Mouse (Mus musculus) subcutaneous adipose tissue, adult 2 months (tissue): ENCODE data around the gene Cep295nl. TPM values are rescaled to one million over a fixed set of nuclear protein-coding genes. Genes with fewer than 3 reads are reported as not detected.

ENCODE experiments used
- polyA plus RNA-seq: library from polyadenylated mRNA; depleted of rRNA; stranded (reverse); fragments of >200 nt; gene quantifications from 2 replicates; pipeline ENCODE4 v1.2.3, GENCODE M21; 2012; ENCODE audit warnings: low replicate concordance; rRNA removed

Gene Cep295nl
- 0.33 and 0.35 TPM in 2 replicates for polyA plus RNA-seq

DNA sequence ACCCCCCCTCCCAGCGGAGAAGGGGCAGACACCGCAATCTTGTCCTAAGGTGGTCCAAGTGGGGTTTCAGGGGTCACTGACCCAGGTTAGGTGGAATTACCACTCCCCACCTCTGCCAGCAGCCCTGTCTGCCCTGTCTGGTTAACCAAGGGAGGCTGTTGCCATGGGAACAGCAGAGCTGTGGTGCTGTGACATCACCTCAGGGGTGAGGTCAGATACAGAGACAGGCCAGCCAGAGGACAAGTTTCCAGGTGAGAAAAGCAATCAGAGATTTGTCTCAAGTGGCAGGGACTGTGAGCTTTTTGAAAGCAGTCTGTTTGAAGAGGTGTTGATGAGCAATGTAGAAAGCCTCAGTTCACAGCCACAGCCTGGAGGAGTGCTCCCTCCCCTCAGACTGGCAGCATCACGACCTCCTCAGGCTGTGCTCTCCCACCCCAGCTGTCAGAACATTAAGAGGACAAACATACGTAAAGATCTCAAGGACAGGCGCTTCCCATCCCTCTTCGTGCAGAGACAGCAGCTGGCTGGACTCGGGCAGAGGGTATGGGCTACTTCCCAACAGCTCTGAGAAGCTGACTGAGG is at the start of gene Cep295nl:
Gene Cep295nl, minus strand, starts transcription at position 101 of the 582 bp plus-strand sequence.

DNA sequence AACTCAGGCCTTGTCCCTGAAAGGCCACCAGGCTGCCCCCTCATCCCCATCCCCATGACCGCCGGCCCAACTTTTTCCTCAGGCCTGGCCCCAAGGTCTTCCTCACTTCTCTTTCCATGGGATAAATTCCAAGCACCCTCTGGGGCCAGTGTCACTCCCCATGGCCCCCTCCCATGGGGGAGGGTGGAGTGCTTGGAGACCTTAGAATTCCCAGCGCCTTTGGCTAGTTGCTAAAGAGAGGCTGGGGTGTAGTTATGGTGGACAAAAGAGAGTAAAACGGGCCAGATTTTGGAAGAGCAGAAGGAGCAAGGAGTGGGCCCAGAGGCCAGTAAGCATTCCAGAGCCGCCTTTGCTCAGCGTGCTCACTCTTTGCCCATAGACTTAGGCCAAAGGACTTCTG is 13.3 kb upstream of the Cep295nl start, which contains the start of gene Timp2:
Gene Timp2, minus strand, starts transcription at position 101 of the 400 bp plus-strand sequence.

DNA sequence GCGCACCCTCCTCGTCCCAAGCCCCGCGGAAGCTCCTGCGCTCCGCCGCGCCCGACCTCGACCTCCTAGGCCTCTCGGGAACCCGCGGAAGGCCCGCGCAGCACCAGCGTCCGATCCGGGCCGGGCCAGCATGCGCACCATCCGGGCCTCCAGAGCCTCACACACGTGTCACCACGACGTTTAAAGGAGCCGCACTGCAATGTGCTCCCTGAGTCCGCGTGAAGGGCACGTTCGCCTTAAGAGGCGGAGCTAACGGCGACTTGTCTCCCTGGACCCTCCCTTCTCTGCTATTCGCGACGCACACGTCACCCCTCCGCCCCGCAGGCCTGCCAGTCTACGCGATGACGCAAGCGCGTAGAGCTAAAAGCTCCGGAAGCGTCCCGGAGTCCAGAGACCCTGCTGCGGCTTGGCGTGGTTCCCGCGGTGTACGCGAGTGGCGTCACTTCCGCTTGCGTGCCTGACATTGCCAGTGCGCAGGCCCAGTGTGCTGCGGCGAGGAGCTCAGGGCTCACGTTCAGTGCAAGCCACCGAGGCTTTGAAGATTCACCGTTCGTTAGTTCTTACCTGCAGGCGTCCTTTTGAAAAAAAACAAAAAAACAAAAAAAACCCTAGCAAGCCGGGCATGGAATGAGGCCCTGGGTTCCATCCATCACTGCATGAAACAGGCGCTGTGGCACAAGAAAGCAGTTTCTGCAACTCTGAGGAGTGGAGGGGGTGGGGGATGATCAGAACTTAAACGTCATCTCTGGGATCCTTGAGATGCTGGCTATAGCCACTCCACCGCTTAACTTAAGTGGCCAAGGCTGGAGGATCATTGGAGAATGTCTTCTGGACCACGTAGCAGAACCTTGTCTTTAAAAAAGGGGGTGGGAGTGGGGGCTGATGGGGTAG is 52.1 kb downstream of the Cep295nl start, which contains the start of gene Usp36:
Gene Usp36, minus strand, starts transcription at position 246 of the 891 bp plus-strand sequence.

Other genes starting within 250 kb of the Cep295nl start
- 0.13 and 0.14 TPM in 2 replicates for gene Dnah17, start 211.9 kb downstream of the Cep295nl start, polyA plus RNA-seq
- 22.3 and 30.7 TPM in 2 replicates for gene Cyth1, start 93.9 kb downstream of the Cep295nl start, polyA plus RNA-seq
- gene Usp36, start 52.3 kb downstream of the Cep295nl start, polyA plus RNA-seq, result 16.0 and 26.8 TPM in 2 replicates
- 299 and 366 TPM in 2 replicates for gene Timp2, start 13.2 kb upstream of the Cep295nl start, polyA plus RNA-seq
- gene Lgals3bp, start 59.6 kb upstream of the Cep295nl start, polyA plus RNA-seq, result 618 and 696 TPM in 2 replicates
- 60.8 and 62.2 TPM in 2 replicates for gene Cant1, start 76.6 kb upstream of the Cep295nl start, polyA plus RNA-seq
- gene C1qtnf1, start 85.7 kb upstream of the Cep295nl start, polyA plus RNA-seq, result 47.4 and 73.5 TPM in 2 replicates
- 21.4 and 24.5 TPM in 2 replicates for gene Engase, start 134.3 kb upstream of the Cep295nl start, polyA plus RNA-seq